Mouse (Mus musculus) lung, embryonic 14.5 days (tissue): Measurements from ENCODE around the gene Cdc37. TPM values are rescaled to one million over a fixed set of nuclear protein-coding genes. Genes with fewer than 3 reads are reported as not detected.

Experiments
- ATAC-seq: fragments of 200-750 bp; cut with Nextera tagmentation; 2 replicates; pipeline ENCODE4 v1.8.0; 2017; ENCODE audit warnings: mild to moderate bottlenecking, moderate TSS enrichment, moderate library complexity; ENCODE audit not compliant: insufficient read depth
- DNase-seq: peaks from one replicate; pipeline ENCODE4 v3.0.0-alpha.2; 2015
- H3K27ac ChIP-seq: fragments of 300-500 bp; sonication (generic); 2 replicates; pipeline ENCODE4 v1.5.1; 2014; ENCODE audit warnings: low read depth, mild to moderate bottlenecking, moderate library complexity
- H3K27me3 ChIP-seq: fragments of 300-500 bp; sonication (generic); 2 replicates; pipeline ENCODE4 v1.6.1; 2014; ENCODE audit warnings: low read length, control low read depth; ENCODE audit not compliant: insufficient read depth
- H3K36me3 ChIP-seq: fragments of 300-500 bp; sonication (generic); 2 replicates; pipeline ENCODE4 v1.6.1; 2014; ENCODE audit warnings: control low read depth; ENCODE audit not compliant: insufficient read depth
- H3K4me1 ChIP-seq: fragments of 300-500 bp; sonication (generic); 2 replicates; pipeline ENCODE4 v1.6.1; 2014; ENCODE audit warnings: antibody characterized with exemption, control low read depth; ENCODE audit not compliant: insufficient read depth
- H3K4me2 ChIP-seq: fragments of 300-500 bp; sonication (generic); 2 replicates; pipeline ENCODE4 v1.6.1; 2014; ENCODE audit warnings: mild to moderate bottlenecking
- H3K4me3 ChIP-seq: fragments of 300-500 bp; sonication (generic); 2 replicates; pipeline ENCODE4 v1.5.1; 2014; ENCODE audit warnings: low read depth, low read length
- H3K9ac ChIP-seq: fragments of 300-500 bp; sonication (generic); 2 replicates; pipeline ENCODE4 v1.6.1; 2014
- H3K9me3 ChIP-seq: fragments of 300-500 bp; sonication (generic); 2 replicates; pipeline ENCODE4 v1.6.1; 2016; ENCODE audit warnings: low read depth, low read length, control low read depth
- CTCF ChIP-seq: IDR thresholded peaks from 2 replicates; pipeline ENCODE4 v1.5.1; 2016; ENCODE audit warnings: antibody characterized with exemption, low read depth
- WGBS: fragments of 180-500 bp; shearing (Covaris S2); extraction: QIAGEN DNeasy Blood & Tissue Kit; methylation state at CpG from one replicate; pipeline ENCODE4 v1.1.7; 2014; 5-methylcytosine and 5-hydroxymethylcytosine counted together
- polyA plus RNA-seq: library from polyadenylated mRNA; unstranded; fragments of >200 nt; fragmentation: Nextera tagmentation; extraction: Ambion mirVana; gene quantifications from 2 replicates; pipeline ENCODE4 v1.2.1, GENCODE M21; 2014

The Cdc37 gene
- polyA plus RNA-seq, 1 experiment from 2014 or later: 352 TPM

- H3K27ac ChIP-seq: no peak overlapping the region
- no peak overlapping the region for H3K4me3 ChIP-seq
- ATAC-seq (no peak), DNase-seq (peak; percentile 20)
- peaks cover under 1% of the 10 kb centered on the region; the same call in 1 of the 2 replicates for H3K36me3 ChIP-seq
- H3K27me3 ChIP-seq: no peaks in the 10 kb centered on the region
- 80% methylated on average over 12 of the region's 12 CpGs for WGBS
- H3K4me1 ChIP-seq: 0 out of 2 replicates have a peak, but pooled peaks cover 3% of the 10 kb centered on the region
- no peaks in the 10 kb centered on the region for H3K9me3 ChIP-seq
- TF ChIP-seq CTCF: 0 out of 2 replicates have a peak, but pooled peaks have one; percentile 26
- H3K4me2 ChIP-seq: no peak overlapping the region
- H3K9ac ChIP-seq: no peak overlapping the region
These were observed 17.5 kb downstream of the Cdc37 start for GRCm38 (mm10) chr9:21132102-21132775.

DNA sequence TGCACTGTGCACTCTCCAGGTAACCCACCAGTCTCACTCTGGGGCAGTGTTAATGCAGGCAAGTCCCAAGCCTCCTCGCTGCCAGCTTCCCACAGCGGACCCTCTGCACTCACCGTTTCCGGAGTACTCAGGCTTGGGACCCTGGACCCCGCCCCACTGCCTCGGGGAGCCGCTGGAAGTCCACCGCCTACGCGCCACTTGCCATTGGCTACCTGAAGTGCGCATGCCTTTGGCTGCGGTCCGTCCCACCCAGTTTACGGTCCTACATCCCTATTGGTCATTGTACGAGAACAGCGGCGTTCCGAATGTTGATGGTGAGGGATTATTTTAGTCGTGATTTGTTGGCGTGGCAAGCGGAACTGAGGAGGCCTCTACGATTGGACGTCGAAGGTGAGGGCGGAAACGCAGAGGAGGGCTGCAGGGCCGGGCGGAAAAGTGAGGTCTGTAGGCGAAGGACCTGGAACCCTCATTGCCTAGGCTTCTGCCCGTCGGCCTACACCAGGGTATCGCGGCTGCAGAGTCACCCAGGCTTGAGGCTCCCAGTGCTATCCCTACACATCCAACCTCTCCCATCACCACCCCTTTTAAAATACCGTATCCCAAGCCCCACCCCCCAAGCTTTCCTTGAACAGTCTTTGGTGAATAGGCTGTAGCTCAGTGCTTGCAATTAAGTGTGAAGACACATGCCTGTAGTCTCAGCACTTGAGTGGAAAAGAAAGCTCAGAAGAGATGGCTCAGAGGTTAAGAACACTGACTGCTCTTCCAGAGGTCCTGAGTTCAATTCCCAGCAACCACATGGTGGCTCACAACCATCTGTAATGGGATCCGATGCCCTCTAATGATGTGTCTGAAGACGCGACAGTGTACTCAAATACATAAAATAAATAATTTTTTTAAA, 18.5 kb downstream of the Cdc37 start, which contains the start of gene Tyk2:
Gene Tyk2 (minus strand): TSS at position 185 of the 898 bp plus-strand sequence.
- DNase-seq (peak; percentile 98), ATAC-seq (peak; percentile 98)
- Histone ChIP-seq H3K4me2 (peak within 1 kb of the TSS; percentile 85), H3K9ac (peak within 1 kb of the TSS; percentile 68), H3K9me3 (no peaks in the 10 kb centered on the region), H3K27me3 (no peaks in the 10 kb centered on the region), H3K4me3 (peak within 1 kb of the TSS; percentile 65), H3K4me1 (0 out of 2 replicates have a peak, but pooled peaks cover 3% of the 10 kb centered on the region), H3K36me3 (peaks cover 8% of the 10 kb centered on the region; the same call in 1 of the 2 replicates), H3K27ac (peak within 1 kb of the TSS; percentile 65; the same call in 1 of the 2 replicates)
- no peak for TF ChIP-seq CTCF
- 5% methylated on average over 37 of the region's 37 CpGs for WGBS

GRCm38 (mm10) chr9:21126259-21126627, 23.5 kb downstream of the Cdc37 start:
- no peak for TF ChIP-seq CTCF
- DNase-seq (peak; percentile 29), ATAC-seq (no peak)
- Histone ChIP-seq H3K4me3 (no peak overlapping the region), H3K9me3 (no peaks in the 10 kb centered on the region), H3K36me3 (peaks cover 33% of the 10 kb centered on the region; the same call in 1 of the 2 replicates), H3K27me3 (no peaks in the 10 kb centered on the region), H3K9ac (no peak overlapping the region), H3K4me1 (0 out of 2 replicates have a peak, but pooled peaks cover 3% of the 10 kb centered on the region), H3K4me2 (no peak overlapping the region), H3K27ac (no peak overlapping the region)
- 47% methylated on average over 2 of the region's 2 CpGs for whole genome bisulfite sequencing

DNA sequence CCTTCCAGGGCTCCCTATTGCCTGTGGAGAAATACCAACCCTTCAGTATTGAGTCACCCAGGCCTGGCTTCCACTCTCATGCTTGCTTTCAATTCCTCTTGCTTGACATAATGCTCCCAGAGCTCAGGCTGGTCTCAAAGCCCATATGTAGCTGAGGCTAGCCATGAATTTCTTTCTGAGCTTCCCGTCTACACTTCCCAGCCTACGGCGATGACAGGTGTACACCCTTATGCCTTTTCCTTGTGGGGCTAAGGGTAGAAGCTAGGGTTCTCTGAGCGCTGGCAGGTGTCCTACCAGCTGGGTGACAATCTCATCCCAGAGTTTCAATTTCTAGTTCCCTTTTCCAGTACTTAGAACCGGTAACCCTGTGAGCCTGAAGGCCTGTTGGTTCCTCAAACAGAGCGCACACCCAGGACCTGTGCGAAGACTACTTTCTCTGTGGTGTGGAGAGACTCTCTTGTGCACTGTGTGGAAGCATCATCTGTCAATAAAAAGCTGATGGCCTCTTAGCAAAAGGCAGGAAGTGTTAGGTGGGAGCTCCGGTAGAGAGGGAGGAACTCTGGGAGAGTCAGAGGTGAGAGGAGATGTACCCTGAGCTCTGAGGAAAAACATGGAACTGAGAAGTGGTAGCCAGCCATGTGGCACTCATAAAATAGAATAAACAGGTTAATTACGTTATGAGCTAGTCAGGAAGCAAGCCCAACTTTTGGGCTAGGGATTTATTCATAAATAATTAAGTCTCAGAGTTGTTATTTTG, 24.1 kb downstream of the Cdc37 start:
- 80% methylated on average over 9 of the region's 9 CpGs for WGBS
- H3K27me3 ChIP-seq: no peaks in the 10 kb centered on the region
- no peak overlapping the region for H3K9ac ChIP-seq
- ATAC-seq: no peak
- H3K4me3 ChIP-seq: no peak overlapping the region
- H3K36me3 ChIP-seq: peaks cover 37% of the 10 kb centered on the region; the same call in 1 of the 2 replicates
- no peak for TF ChIP-seq CTCF
- 0 out of 2 replicates have a peak, but pooled peaks cover 3% of the 10 kb centered on the region for H3K4me1 ChIP-seq
- H3K9me3 ChIP-seq: no peaks in the 10 kb centered on the region
- no peak overlapping the region for H3K27ac ChIP-seq
- DNase-seq: no peak
- no peak overlapping the region for H3K4me2 ChIP-seq

DNA sequence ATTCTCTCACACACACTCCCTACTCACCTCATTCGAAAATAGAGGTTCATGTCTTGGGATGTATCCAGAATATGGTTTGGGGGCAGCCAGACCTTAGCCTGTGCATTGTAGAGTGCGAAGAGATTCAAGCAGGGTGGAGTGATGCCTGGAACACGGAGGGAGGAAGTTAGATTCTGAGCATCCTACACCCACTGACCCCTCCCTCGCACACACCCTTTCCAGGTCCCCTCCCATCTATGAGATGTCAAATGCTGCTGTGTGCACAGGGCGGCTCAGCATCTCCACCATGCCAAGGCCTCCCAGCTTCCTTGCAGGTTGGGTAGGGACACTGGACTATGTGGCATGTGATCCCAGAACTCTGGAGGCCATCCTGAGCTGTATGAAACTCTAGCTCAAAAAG, 24.9 kb downstream of the Cdc37 start:
- H3K27ac ChIP-seq: no peak overlapping the region
- no peaks in the 10 kb centered on the region for H3K4me1 ChIP-seq
- no peak overlapping the region for H3K4me3 ChIP-seq
- TF ChIP-seq CTCF: no peak
- WGBS: 82% methylated on average over 5 of the region's 5 CpGs
- no peak overlapping the region for H3K9ac ChIP-seq
- ATAC-seq (no peak), DNase-seq (no peak)
- H3K4me2 ChIP-seq: no peak overlapping the region
- no peaks in the 10 kb centered on the region for H3K27me3 ChIP-seq
- H3K9me3 ChIP-seq: no peaks in the 10 kb centered on the region
- H3K36me3 ChIP-seq: peaks cover 37% of the 10 kb centered on the region; the same call in 1 of the 2 replicates

DNA sequence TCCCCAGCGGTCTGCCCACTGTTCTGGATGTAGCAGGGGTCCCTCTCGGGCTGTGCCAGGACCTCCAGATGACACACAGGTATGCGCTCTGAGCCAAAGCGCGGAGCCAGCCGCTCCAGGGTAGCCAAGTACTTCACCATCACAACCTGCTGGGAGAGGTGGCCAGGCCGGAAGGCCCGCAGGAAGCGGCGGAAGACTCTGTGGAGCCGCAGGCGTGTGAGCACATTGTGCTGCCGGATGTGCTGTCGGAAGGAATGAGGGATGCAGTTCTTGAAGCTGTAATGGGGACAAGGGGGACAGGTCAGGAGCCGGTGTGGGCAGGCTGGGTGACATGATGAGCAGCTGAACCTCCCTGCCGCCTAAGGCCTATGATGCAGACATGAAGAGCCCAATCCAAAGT, 28.3 kb downstream of the Cdc37 start:
- 78% methylated on average over 16 of the region's 16 CpGs for WGBS
- no peak for TF ChIP-seq CTCF
- peaks cover 30% of the 10 kb centered on the region; the same call in 1 of the 2 replicates for H3K36me3 ChIP-seq
- no peaks in the 10 kb centered on the region for H3K9me3 ChIP-seq
- H3K27ac ChIP-seq: no peak overlapping the region
- no peak overlapping the region for H3K9ac ChIP-seq
- no peak overlapping the region for H3K4me3 ChIP-seq
- ATAC-seq (no peak), DNase-seq (no peak)
- no peak overlapping the region for H3K4me2 ChIP-seq
- no peaks in the 10 kb centered on the region for H3K4me1 ChIP-seq
- H3K27me3 ChIP-seq: no peaks in the 10 kb centered on the region
